Mouse (Mus musculus) heart, embryonic 10.5 days (tissue): ENCODE data around the gene Itgb1bp1. TPM values are rescaled to one million over a fixed set of nuclear protein-coding genes. Genes with fewer than 3 reads are reported as not detected.

ENCODE experiments used
- DNase-seq: peaks from one replicate; pipeline ENCODE4 v3.0.0-alpha.2; 2017; ENCODE audit warnings: low spot score
- H3K27ac ChIP-seq: fragments of 300-500 bp; sonication (generic); 2 replicates; pipeline ENCODE4 v1.5.1; 2016; ENCODE audit warnings: mild to moderate bottlenecking
- H3K27me3 ChIP-seq: fragments of 300-500 bp; sonication (generic); 2 replicates; pipeline ENCODE4 v1.6.1; 2016; ENCODE audit warnings: mild to moderate bottlenecking; ENCODE audit not compliant: poor library complexity, insufficient read depth, severe bottlenecking
- H3K36me3 ChIP-seq: fragments of 300-500 bp; sonication (generic); 2 replicates; pipeline ENCODE4 v1.6.1; 2016; ENCODE audit warnings: mild to moderate bottlenecking, moderate library complexity
- H3K4me1 ChIP-seq: fragments of 300-500 bp; sonication (generic); 2 replicates; pipeline ENCODE4 v1.6.1; 2016; ENCODE audit warnings: mild to moderate bottlenecking
- H3K4me3 ChIP-seq: fragments of 300-500 bp; sonication (generic); 2 replicates; pipeline ENCODE4 v1.5.1; 2016; ENCODE audit warnings: mild to moderate bottlenecking, moderate library complexity
- H3K9me3 ChIP-seq: fragments of 300-500 bp; sonication (generic); 2 replicates; pipeline ENCODE4 v1.6.1; 2016; ENCODE audit warnings: mild to moderate bottlenecking, moderate library complexity
- WGBS: fragments of 180-500 bp; shearing (Covaris S2); methylation state at CpG from one replicate; pipeline ENCODE4 v1.1.7; 2016; 5-methylcytosine and 5-hydroxymethylcytosine counted together
- polyA plus RNA-seq: library from polyadenylated mRNA; unstranded; fragments of >200 nt; fragmentation: Nextera tagmentation; extraction: Ambion mirVana; gene quantifications from 2 replicates; pipeline ENCODE4 v1.2.1, GENCODE M21; 2016

The Itgb1bp1 gene
- polyA plus RNA-seq, 1 experiment from 2014 or later, result 40.8 TPM

DNA sequence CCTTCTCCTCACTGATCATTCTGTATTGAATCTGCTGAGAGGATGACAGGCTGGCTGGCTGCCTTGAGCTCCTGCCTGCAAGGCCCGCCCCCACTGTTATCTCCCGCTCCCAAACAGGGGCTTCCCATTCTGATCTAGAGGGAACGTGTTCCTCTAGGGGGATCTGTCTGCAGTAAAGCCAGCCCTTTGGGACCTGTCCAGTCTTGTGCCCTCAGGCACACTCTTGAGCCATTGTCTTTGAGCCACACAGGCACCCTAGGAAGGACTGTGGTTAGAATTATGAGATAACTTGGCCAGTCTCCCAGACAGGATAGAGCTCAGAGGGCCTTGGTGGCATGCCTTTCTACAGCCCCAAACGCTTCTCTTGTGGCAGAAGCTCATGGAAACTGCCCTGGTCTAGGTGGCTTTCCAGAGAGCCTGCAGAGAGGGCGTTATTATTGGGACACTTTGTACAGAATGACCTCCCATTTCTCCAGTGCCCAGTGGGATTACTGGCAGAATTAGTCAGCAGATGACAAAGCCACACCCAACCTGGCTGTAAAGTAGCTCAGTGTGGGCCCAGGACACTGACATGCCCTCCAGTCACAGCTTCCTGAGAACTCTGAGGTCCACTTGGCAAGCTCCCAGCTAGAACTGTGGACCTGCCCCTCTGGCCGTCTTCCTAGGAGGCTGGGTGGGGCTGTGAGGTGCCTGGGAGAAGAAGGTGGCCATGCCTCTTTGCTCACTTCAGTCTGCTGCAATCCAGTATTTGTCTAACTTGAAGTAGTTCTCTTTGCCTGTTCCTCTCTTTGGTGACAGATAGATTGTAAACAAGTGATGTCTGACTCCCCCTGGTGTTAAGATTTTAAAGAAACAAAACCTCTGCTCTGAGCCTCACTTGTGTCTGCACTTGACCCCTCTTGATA lies 58.8 kb downstream of the Itgb1bp1 start:
- Histone ChIP-seq H3K27ac (0 out of 2 replicates have a peak overlapping the region, but pooled peaks have one; percentile 36), H3K9me3 (no peaks in the 10 kb centered on the region), H3K4me3 (no peak overlapping the region), H3K27me3 (no peaks in the 10 kb centered on the region), H3K36me3 (peaks cover 43% of the 10 kb centered on the region), H3K4me1 (peaks cover 21% of the 10 kb centered on the region)
- WGBS, result 30% methylated on average over 6 of the region's 6 CpGs
- no peak for DNase-seq

DNA sequence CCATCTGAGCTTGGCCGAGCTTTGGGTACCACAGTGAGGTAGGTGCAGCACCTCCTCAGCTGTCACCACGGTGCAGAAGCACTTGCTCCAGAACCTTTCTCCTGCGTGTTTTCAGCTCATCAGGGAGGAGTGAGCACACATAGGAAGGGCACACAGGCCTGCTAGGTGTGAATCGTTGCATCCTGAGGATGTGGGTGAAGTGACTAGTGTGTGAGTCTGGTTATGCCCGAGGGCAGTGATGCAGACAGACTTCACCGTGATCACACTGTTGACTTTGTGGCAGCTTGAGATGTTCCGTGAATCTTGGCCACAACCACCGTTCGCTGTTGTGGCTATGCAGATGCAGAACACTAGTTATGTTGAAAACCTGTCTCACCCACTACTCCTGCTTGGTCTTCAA lies 59.8 kb downstream of the Itgb1bp1 start:
- H3K27ac ChIP-seq, result no peak overlapping the region
- no peak for DNase-seq
- H3K9me3 ChIP-seq, result no peaks in the 10 kb centered on the region
- 82% methylated on average over 9 of the region's 9 CpGs for WGBS
- H3K36me3 ChIP-seq, result peaks cover 38% of the 10 kb centered on the region
- no peak overlapping the region for H3K4me3 ChIP-seq
- H3K4me1 ChIP-seq, result peaks cover 21% of the 10 kb centered on the region
- no peaks in the 10 kb centered on the region for H3K27me3 ChIP-seq

DNA sequence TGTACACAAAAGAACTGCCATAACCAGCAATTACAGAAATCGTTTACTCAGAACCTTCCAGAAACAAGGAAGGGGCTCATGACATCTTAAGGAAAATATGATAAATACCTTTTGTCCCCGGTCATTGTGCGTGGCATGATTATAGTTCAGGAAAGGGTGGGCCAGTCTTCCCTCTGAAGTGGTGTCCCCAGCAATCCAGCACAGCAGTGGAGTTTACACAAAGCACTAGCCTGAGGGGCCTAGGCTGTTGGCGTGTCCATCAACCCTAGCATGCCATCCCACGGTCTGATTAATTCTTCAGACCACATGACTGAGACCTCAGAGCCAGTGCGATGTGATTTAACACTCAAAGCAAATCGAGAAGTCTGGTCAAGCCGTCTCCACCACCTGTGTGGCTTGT lies 60.7 kb downstream of the Itgb1bp1 start:
- 80% methylated on average over 8 of the region's 8 CpGs for WGBS
- Histone ChIP-seq H3K4me1 (peaks cover 21% of the 10 kb centered on the region), H3K27me3 (no peaks in the 10 kb centered on the region), H3K36me3 (peaks cover 37% of the 10 kb centered on the region), H3K9me3 (no peaks in the 10 kb centered on the region), H3K4me3 (no peak overlapping the region), H3K27ac (no peak overlapping the region)
- DNase-seq, result no peak

DNA sequence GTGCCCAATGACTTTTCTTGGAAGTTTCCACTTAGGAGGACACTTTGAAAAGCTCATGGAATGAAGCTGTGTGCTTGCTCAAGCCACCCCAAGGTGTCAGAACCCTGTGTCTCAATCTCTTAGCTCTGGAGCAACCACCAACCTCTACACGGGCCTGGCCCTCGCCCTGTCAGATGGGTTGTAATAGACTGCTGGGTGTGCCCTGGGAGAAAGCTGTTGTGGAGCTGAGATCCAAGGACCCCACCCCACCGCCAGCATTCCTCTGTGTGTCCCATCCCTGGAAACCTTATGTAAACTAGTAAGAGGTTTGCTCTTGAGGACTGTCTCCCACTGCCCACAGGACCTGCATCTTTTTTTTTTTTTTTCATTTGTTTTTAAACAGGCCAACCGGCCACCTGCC lies 62.2 kb downstream of the Itgb1bp1 start:
- Histone ChIP-seq H3K4me3 (no peak overlapping the region), H3K4me1 (peaks cover 18% of the 10 kb centered on the region), H3K9me3 (no peaks in the 10 kb centered on the region), H3K36me3 (peaks cover 30% of the 10 kb centered on the region), H3K27ac (no peak overlapping the region), H3K27me3 (no peaks in the 10 kb centered on the region)
- DNase-seq, result no peak
- WGBS, result 84% methylated on average over 4 of the region's 4 CpGs

DNA sequence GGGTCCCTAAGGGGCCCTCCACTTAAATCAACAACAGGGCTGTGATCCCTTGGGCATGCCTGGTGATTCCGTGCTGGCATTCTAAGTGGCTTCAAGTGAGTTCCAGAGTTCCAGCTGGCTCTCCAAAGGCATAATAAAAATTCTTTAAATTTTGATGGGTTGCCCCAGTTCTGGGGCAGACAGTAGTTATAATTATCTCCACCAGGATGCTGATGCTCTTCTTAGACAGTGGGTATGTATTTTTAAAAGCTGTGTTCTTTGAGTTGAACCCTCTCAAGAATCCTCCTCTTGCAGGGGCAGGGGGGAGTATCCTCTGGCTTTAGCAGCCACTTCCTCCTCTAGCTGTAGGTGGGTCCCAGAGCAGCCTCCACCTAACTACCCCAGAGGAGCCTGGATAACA lies 65.5 kb downstream of the Itgb1bp1 start:
- H3K27ac ChIP-seq, result no peak overlapping the region
- H3K9me3 ChIP-seq, result no peaks in the 10 kb centered on the region
- DNase-seq, result no peak
- 0 out of 2 replicates have a peak, but pooled peaks cover 3% of the 10 kb centered on the region for H3K4me1 ChIP-seq
- H3K4me3 ChIP-seq, result no peak overlapping the region
- WGBS, result 73% methylated on average over 1 of the region's 1 CpGs
- no peaks in the 10 kb centered on the region for H3K27me3 ChIP-seq
- H3K36me3 ChIP-seq, result peaks cover 51% of the 10 kb centered on the region

DNA sequence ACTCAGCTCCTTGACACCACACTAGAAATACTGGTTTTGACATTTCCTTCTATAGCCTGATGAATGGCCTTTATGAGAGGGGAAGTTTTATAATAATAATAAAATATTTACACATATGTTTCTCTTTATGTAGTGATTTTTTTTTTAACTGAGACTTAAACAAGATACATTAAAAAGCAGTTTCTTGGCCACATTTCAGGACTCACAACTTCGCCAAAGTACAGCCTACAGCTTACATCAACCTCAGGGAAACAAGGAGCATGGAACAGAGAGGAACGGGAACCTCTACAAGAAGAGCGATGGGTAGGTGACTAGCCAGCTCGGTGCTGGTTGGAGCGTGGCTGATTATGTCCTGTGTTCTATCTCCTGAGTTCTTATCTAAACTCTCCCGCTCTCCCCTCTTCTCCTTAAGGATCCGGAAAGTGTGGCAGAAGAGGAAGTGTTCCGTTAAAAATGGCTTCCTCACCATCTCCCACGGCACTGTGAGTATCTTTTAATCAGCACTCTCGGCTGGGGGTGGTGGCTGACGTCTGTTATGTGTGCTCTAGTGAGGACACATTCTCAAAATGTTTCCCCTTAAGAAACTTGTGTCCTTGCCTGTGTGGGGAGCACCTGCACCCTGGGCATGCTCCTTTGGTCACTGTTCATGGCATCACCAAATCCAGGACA lies 68.2 kb downstream of the Itgb1bp1 start:
- no peak for DNase-seq
- no peaks in the 10 kb centered on the region for H3K27me3 ChIP-seq
- H3K27ac ChIP-seq, result no peak overlapping the region
- 0 out of 2 replicates have a peak, but pooled peaks cover 3% of the 10 kb centered on the region for H3K4me1 ChIP-seq
- H3K9me3 ChIP-seq, result no peaks in the 10 kb centered on the region
- H3K36me3 ChIP-seq, result peaks cover 62% of the 10 kb centered on the region
- no peak overlapping the region for H3K4me3 ChIP-seq
- WGBS, result 37% methylated on average over 11 of the region's 11 CpGs

DNA sequence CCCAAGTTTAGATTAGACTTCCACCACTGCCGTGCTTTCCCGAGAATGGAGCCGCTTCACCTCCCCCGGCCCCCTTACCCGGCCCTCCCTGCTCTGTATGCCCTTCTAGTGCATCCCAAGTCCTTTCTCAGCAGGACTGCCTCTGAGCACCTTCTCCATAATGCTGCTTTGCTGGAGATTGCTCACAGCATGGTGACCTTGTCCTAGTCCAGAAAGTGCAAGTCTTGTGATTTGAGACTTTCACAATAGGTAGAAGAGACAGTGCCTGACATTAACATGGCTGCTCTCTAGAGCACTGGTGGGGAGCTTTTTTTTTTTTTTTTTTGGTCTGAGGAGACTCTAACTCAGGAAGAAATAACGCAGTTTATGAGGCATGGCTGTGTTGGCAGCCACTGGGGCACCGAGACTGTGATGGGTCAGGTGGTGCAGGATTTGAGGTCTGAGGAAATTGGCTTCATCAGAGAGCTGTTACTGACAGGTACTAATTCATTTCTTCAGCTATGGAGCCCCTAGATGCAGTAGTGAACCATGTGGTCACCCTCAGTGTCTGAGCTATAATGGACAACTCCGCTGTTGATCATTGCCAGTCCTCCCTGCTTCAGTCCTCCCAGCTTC lies 71.4 kb downstream of the Itgb1bp1 start:
- Histone ChIP-seq H3K36me3 (peaks cover 56% of the 10 kb centered on the region), H3K9me3 (no peaks in the 10 kb centered on the region), H3K27me3 (no peaks in the 10 kb centered on the region), H3K27ac (no peak overlapping the region), H3K4me3 (no peak overlapping the region), H3K4me1 (0 out of 2 replicates have a peak, but pooled peaks cover 3% of the 10 kb centered on the region)
- WGBS, result 81% methylated on average over 8 of the region's 8 CpGs
- no peak for DNase-seq

DNA sequence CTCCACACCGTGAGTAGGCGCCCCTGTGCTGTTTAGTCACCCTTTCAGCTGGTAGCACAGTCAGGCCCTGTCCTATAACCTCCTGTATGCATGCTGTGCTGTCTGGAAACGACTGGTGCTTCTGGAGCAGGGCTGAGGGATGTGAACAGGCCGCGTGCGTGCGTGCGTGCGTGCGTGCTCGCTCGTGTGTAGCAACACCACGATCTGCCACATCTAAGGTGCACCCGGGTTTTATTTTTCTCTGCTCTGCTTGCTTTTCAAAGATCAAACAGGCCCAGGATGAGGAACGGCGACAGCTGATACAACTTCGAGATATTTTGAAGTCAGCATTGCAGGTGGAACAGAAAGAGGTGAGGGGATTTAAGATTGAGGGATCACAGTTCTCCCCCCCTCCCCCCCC lies 73.2 kb downstream of the Itgb1bp1 start:
- Histone ChIP-seq H3K9me3 (no peaks in the 10 kb centered on the region), H3K27ac (no peak overlapping the region), H3K4me1 (0 out of 2 replicates have a peak, but pooled peaks cover under 1% of the 10 kb centered on the region), H3K27me3 (no peaks in the 10 kb centered on the region), H3K4me3 (no peak overlapping the region), H3K36me3 (peaks cover 55% of the 10 kb centered on the region)
- DNase-seq, result no peak
- WGBS, result 89% methylated on average over 17 of the region's 17 CpGs

DNA sequence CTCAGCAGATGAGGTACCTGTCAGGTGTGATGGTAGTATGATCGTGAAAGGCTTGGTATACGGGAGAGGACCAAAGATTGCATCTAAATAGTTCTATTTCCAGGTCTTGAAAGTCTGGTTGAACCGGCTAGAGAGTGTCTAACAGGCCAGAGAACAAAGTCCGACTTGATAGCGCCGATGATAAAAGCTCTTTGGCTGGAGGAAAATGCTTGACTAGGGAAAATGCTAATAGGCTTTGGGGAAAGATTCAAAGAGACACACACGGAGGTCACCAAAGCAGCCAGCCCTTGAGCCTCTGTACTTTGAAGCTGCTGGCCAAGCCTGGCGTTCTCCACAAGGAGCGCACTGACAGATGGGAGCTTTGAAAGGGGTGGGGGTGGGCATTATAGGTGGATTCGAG lies 76.8 kb downstream of the Itgb1bp1 start:
- DNase-seq, result no peak
- H3K4me3 ChIP-seq, result no peak overlapping the region
- peaks cover 53% of the 10 kb centered on the region for H3K36me3 ChIP-seq
- H3K4me1 ChIP-seq, result peaks cover 4% of the 10 kb centered on the region
- no peaks in the 10 kb centered on the region for H3K27me3 ChIP-seq
- H3K27ac ChIP-seq, result no peak overlapping the region
- 83% methylated on average over 10 of the region's 10 CpGs for WGBS
- H3K9me3 ChIP-seq, result no peaks in the 10 kb centered on the region

DNA sequence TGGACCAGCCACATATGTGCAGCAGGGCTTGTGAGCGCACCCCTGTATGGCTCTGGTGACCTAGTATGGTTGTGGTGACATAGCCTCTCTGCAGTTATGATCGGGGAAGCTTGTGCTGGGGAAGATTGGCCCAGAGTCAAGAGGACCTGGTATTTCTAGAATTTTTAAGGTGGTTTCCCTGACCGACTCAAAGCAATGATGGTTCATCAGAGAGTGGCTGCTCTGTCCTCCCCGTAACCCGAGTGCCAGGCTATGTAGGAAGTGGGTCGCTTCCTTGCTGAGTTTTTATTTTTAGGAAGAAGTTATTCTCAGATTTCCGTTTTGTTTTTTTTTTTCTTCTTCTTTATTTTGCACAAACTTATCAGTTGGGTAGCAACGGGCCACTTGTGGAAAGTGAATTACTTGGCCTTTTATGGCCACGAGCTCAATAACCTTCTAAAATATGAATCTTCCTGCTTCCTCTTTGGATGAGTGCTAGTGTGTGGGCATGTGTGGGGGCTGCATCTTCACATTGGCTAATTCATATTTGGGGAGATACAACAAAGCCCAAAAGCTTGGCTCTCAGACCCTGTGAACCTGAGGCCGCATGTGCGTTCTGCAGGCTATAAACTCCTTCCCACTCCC lies 77.8 kb downstream of the Itgb1bp1 start:
- WGBS, result 84% methylated on average over 11 of the region's 11 CpGs
- Histone ChIP-seq H3K27ac (no peak overlapping the region), H3K36me3 (peaks cover 53% of the 10 kb centered on the region)

DNA sequence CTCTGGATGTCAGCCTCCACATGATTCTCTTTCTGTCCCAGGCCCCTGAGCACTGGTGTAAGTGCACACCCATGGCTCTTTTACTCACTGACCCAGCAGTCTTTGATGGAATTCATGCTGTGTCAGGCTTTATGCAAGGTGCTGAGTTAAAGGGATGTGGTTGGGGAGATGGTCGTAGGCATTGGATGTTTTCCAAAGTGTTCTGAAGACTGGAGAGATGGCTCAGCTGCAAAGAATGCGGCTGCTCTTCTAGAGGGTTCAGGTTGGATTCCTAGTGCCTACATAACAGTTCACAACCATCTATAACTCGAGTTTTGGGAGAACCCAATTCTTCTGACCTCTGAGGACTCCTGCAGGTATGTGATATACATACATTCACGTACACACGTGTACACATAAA lies 78.7 kb downstream of the Itgb1bp1 start:
- Histone ChIP-seq H3K27me3 (no peaks in the 10 kb centered on the region), H3K4me3 (no peak overlapping the region), H3K9me3 (no peaks in the 10 kb centered on the region), H3K36me3 (peaks cover 46% of the 10 kb centered on the region), H3K4me1 (peaks cover 17% of the 10 kb centered on the region), H3K27ac (no peak overlapping the region)
- WGBS, result 85% methylated on average over 5 of the region's 5 CpGs
- DNase-seq, result no peak

More for the DNA sequence above, 77.8 kb downstream of the Itgb1bp1 start:
- Histone ChIP-seq H3K4me3 (no peak overlapping the region), H3K27me3 (no peaks in the 10 kb centered on the region), H3K9me3 (no peaks in the 10 kb centered on the region), H3K4me1 (peaks cover 14% of the 10 kb centered on the region)
- no peak for DNase-seq

DNA sequence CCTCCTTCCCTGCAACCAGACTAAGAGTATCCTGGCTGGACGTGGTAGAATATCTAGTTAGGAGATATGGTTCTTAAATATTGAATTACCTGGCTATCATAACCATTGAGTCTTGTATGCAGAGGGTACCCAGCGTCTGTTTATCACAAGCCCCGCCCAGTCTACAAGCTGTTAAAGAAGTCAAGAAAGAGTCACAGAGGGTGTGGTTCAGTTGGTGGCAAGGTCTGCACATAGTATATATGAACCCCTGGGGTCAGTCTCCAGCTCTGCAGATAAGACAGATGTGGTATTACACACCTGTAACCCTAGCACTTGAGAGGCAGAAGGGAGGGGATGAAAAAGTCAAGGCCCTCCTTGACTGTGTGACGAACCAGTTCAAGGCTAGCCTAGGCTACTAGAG lies 80.3 kb downstream of the Itgb1bp1 start:
- Histone ChIP-seq H3K4me3 (no peak overlapping the region), H3K4me1 (peaks cover 28% of the 10 kb centered on the region)
- WGBS, result 87% methylated on average over 4 of the region's 4 CpGs

More for the DNA sequence above, 80.3 kb downstream of the Itgb1bp1 start:
- Histone ChIP-seq H3K27me3 (no peaks in the 10 kb centered on the region), H3K27ac (no peak overlapping the region), H3K36me3 (peaks cover 42% of the 10 kb centered on the region), H3K9me3 (no peaks in the 10 kb centered on the region)
- no peak for DNase-seq
